Mouse (Mus musculus) midbrain, postnatal 0 days (tissue): ENCODE data around the gene Scyl1. TPM values are rescaled to one million over a fixed set of nuclear protein-coding genes. Genes with fewer than 3 reads are reported as not detected.
"Not testable (repeated sequence)": the region's sequence is repeated elsewhere in the genome, so short reads cannot be mapped to it uniquely, and the experiment has no call there.

Source experiments
- ATAC-seq: fragments of 200-750 bp; cut with Nextera tagmentation; 2 replicates; pipeline ENCODE4 v1.8.0; 2017; ENCODE audit warnings: moderate number of reproducible peaks, mild to moderate bottlenecking, moderate TSS enrichment, moderate library complexity; ENCODE audit not compliant: low FRiP score
- DNase-seq: peaks from one replicate; pipeline ENCODE4 v3.0.0-alpha.2; 2015; ENCODE audit warnings: low spot score
- H3K27ac ChIP-seq: fragments of 300-500 bp; sonication (generic); 2 replicates; pipeline ENCODE4 v1.5.1; 2014; ENCODE audit warnings: low read depth, mild to moderate bottlenecking, low read length, mixed read lengths
- H3K27me3 ChIP-seq: fragments of 300-500 bp; sonication (generic); 2 replicates; pipeline ENCODE4 v1.6.1; 2014; ENCODE audit warnings: low read length, control low read depth, mixed read lengths; ENCODE audit not compliant: insufficient read depth
- H3K36me3 ChIP-seq: fragments of 300-500 bp; sonication (generic); 2 replicates; pipeline ENCODE4 v1.6.1; 2014; ENCODE audit warnings: low read length, control low read depth, mixed read lengths; ENCODE audit not compliant: insufficient read depth
- H3K4me1 ChIP-seq: fragments of 300-500 bp; sonication (generic); 2 replicates; pipeline ENCODE4 v1.6.1; 2014; ENCODE audit warnings: mild to moderate bottlenecking, control low read depth, antibody characterized with exemption, low read length, mixed read lengths; ENCODE audit not compliant: insufficient read depth
- H3K4me2 ChIP-seq: fragments of 300-500 bp; sonication (generic); 2 replicates; pipeline ENCODE4 v1.6.1; 2014; ENCODE audit warnings: low read depth, mild to moderate bottlenecking, low read length, mixed read lengths; ENCODE audit not compliant: poor library complexity, severe bottlenecking
- H3K4me3 ChIP-seq: fragments of 300-500 bp; sonication (generic); 2 replicates; pipeline ENCODE4 v1.5.1; 2014; ENCODE audit warnings: low read depth, mild to moderate bottlenecking, low read length, moderate library complexity
- H3K9ac ChIP-seq: fragments of 300-500 bp; sonication (generic); replicated peaks from 2 replicates; pipeline ENCODE4 v1.6.1; 2014; ENCODE audit warnings: mild to moderate bottlenecking, low read length, moderate library complexity, mixed read lengths; ENCODE audit not compliant: poor library complexity, severe bottlenecking
- H3K9me3 ChIP-seq: fragments of 300-500 bp; sonication (generic); 2 replicates; pipeline ENCODE4 v1.6.1; 2016; ENCODE audit warnings: low read length, control low read depth
- CTCF ChIP-seq: IDR thresholded peaks from 2 replicates; pipeline ENCODE4 v1.5.1; 2016; ENCODE audit warnings: antibody characterized with exemption, mild to moderate bottlenecking
- WGBS: fragments of 180-500 bp; shearing (Covaris S2); extraction: QIAGEN DNeasy Blood & Tissue Kit; methylation state at CpG from one replicate; pipeline ENCODE4 v1.1.7; 2014; 5-methylcytosine and 5-hydroxymethylcytosine counted together
- polyA plus RNA-seq: library from polyadenylated mRNA; unstranded; fragments of >200 nt; fragmentation: Nextera tagmentation; extraction: Ambion mirVana; gene quantifications from 2 replicates; pipeline ENCODE4 v1.2.1, GENCODE M21; 2015
- total RNA-seq: library from RNA; depleted of rRNA; stranded (reverse); fragments of >200 nt; gene quantifications from 2 replicates; pipeline ENCODE4 v1.2.3, GENCODE M21; 2014

Gene Scyl1
- total and polyA plus RNA-seq, 2 experiments from 2014 or later, result 85.8 to 108 TPM

DNA sequence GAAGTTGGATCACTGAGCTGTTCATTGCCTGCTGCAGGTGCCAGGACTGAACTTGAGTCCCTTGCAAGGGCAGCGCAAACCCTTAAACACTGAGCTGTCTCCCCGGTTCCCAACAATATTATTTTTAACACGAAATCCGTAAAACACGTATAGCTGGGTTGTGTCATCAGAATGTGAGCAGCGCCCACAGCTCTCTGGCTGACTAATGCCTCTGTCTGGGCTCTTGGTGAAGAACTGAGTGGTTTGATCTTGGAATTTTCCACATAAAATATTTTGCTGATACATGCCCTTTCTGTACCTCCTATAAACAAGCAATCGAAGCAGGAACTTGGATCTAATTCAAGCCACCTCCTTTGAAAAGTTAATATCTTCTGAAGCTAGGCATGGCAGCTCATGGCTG lies 43.8 kb upstream of the Scyl1 start:
- WGBS, result 90% methylated on average over 7 of the region's 7 CpGs
- Histone ChIP-seq H3K27me3 (no peaks in the 10 kb centered on the region), H3K9me3 (no peaks in the 10 kb centered on the region), H3K9ac (no peak overlapping the region), H3K36me3 (no peaks in the 10 kb centered on the region), H3K4me1 (peaks cover 24% of the 10 kb centered on the region), H3K4me2 (no peak overlapping the region), H3K4me3 (no peak overlapping the region), H3K27ac (no peak overlapping the region)
- no peak for ATAC-seq
- TF ChIP-seq CTCF, result no peak
- DNase-seq, result no peak

DNA sequence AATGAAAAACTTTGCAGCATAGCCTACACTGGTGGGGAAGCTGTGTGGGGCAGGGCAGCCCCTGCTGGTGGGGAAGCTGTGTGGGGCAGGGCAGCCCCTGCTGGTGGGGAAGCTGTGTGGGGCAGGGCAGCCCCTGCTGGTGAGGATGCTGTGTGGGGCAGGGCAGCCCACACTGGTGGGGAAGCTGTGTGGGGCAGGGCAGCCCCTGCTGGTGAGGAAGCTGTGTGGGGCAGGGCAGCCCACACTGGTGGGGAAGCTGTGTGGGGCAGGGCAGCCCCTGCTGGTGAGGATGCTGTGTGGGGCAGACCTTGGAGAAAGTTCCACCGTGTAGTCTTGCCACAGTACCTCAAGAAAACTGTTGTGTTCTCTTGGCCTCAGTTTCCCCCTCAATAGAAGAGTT lies 42.8 kb upstream of the Scyl1 start:
- not testable (repeated sequence) for H3K27me3 ChIP-seq, H3K36me3 ChIP-seq, H3K4me2 ChIP-seq, H3K9me3 ChIP-seq, H3K27ac ChIP-seq, H3K4me3 ChIP-seq, DNase-seq, ATAC-seq, H3K9ac ChIP-seq
- peaks cover 24% of the 10 kb centered on the region for H3K4me1 ChIP-seq
- TF ChIP-seq CTCF, result peak; percentile 58
- 35% methylated on average over 1 of the region's 1 CpGs for WGBS

DNA sequence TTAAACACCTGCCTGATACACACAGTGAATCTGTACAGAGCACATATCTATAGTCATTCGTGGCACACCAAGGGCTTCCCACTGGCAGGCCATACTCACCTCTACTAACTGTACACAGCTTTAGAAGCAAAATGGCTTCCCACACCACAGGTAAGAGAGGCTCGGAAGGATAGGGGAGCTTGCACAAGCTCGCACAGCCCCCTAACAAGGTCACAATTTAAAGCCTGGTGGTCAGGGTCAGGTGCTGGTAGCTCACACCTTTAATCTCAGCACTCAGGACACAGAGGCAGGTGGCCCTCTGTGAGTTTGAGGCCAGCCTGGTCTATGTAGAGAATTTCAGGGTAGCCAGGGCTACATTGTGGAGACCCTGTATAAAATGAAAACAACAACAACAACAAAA lies 42.3 kb upstream of the Scyl1 start:
- Histone ChIP-seq H3K4me1 (peaks cover 24% of the 10 kb centered on the region), H3K27me3 (no peaks in the 10 kb centered on the region), H3K9ac (no peak overlapping the region), H3K36me3 (no peaks in the 10 kb centered on the region), H3K4me2 (no peak overlapping the region), H3K4me3 (no peak overlapping the region), H3K27ac (peak overlapping the region; percentile 98; the same call in 1 of the 2 replicates), H3K9me3 (no peaks in the 10 kb centered on the region)
- WGBS, result 91% methylated on average over 3 of the region's 3 CpGs
- TF ChIP-seq CTCF, result no peak
- DNase-seq, result no peak
- ATAC-seq, result no peak

DNA sequence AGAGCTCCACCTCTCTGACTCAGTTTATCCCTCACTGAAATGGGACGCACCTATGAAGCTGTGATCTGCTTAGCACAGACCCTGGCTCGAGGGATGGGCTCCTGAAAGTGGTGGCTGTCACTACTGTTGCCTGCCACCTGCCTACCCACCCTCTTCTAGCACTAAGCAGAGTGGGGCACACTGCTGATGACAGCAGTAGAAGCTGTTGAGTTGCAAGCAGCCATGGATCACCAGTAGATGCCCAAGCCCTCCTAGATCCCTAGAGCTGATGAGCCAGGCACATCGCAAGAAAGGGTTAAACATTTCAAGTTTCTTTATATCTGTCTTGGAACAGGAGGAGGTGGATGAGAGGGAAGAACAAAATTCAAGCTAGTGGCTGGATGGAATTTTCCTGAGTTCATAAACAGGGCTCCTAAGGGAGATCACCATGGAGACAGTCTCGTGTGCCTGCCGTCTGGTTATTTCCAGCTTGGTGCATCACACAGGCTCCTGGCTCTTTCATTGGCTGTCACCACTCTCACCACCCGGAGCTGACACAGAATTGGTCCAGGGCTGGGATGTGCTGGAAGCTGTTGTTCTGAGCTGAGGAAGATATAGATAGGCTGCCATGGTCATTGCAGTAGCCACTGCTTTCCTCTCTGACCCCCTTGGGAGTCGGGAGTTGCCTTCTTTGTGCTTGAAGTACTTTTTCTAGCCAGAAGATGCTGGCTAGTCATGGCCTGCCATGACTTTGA lies 40.7 kb upstream of the Scyl1 start:
- H3K4me2 ChIP-seq, result peak overlapping the region; percentile 18; the same call in 1 of the 2 replicates
- peak overlapping the region; percentile 98 for H3K27ac ChIP-seq
- ATAC-seq (peak; percentile 94), DNase-seq (peak; percentile 98)
- WGBS, result 37% methylated on average over 7 of the region's 7 CpGs
- H3K27me3 ChIP-seq, result no peaks in the 10 kb centered on the region
- TF ChIP-seq CTCF, result no peak
- no peaks in the 10 kb centered on the region for H3K9me3 ChIP-seq
- H3K4me1 ChIP-seq, result peaks cover 24% of the 10 kb centered on the region
- no peak overlapping the region for H3K4me3 ChIP-seq
- peak overlapping the region; percentile 48 for H3K9ac ChIP-seq
- no peaks in the 10 kb centered on the region for H3K36me3 ChIP-seq

DNA sequence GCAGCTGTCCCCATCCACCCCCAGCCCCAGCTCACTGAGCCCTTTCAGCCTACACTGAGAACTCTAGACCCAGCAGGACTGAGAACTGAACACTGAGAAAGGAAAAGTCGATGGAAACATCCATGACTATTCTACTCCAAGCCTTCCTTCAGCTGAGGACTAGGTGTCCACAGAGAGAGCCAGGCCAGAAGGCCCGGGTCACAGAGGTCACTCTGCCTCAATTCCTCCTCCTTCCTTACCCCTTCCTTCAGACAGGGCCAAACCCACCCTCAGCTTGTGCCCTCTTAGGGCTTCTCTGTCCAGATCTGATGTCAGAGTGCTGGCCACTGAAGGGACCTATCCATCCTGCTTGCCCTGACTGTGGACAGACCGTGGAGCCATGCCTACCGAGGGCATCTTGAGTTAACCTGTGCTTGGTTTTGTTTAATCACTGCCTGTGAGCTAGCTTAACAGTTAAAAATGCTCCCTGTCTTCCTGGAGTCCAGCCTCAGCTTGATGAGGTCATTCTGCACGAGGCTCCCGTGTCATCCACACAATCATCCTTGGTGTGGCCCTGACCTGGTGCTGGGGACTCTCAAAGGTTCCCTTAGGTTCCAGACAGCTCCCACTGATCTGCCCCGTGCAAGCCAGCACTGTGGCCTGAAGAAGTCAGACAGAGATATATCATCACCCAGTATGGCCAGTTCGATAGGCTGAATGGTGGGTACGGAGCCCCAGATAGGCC lies 39.8 kb upstream of the Scyl1 start:
- no peak overlapping the region for H3K4me2 ChIP-seq
- H3K4me3 ChIP-seq, result no peak overlapping the region
- H3K36me3 ChIP-seq, result no peaks in the 10 kb centered on the region
- no peak for TF ChIP-seq CTCF
- ATAC-seq (peak; percentile 11; the same call in 1 of the 2 replicates), DNase-seq (no peak)
- H3K9ac ChIP-seq, result peak overlapping the region; percentile 48; the same call in 1 of the 2 replicates
- H3K27ac ChIP-seq, result peak overlapping the region; percentile 98
- 72% methylated on average over 9 of the region's 9 CpGs for WGBS
- no peaks in the 10 kb centered on the region for H3K9me3 ChIP-seq
- H3K4me1 ChIP-seq, result peaks cover 24% of the 10 kb centered on the region
- no peaks in the 10 kb centered on the region for H3K27me3 ChIP-seq
